Mouse (Mus musculus) small intestine, adult 2 months (tissue): ENCODE results near the gene 2900011O08Rik.

Experiments used
- CTCF ChIP-seq: fragments of 200-500 bp; IDR thresholded peaks from 2 replicates; pipeline ENCODE4 v1.5.1; 2012; ENCODE audit warnings: low read depth, mild to moderate bottlenecking, control low read depth, inconsistent platforms, low read length, moderate library complexity, mixed read lengths; ENCODE audit not compliant: insufficient replicate concordance, insufficient read length; ENCODE audit errors: extremely low read depth
- POLR2A ChIP-seq: fragments of 200-500 bp; IDR thresholded peaks from 2 replicates; pipeline ENCODE4 v1.6.1; 2012; ENCODE audit warnings: low read depth, mild to moderate bottlenecking, control low read depth, inconsistent platforms, low read length, moderate library complexity

- TF ChIP-seq POLR2A (no peak), CTCF (no peak)
These were observed 102.9 kb downstream of the 2900011O08Rik start for GRCm38 (mm10) chr16:14089296-14089695.
